Mouse (Mus musculus): ENCODE results near the gene Gclm. TPM values are rescaled to one million over a fixed set of nuclear protein-coding genes. Genes with fewer than 3 reads are reported as not detected.
"Not testable (repeated sequence)": the region's sequence is repeated elsewhere in the genome, so short reads cannot be mapped to it uniquely, and the experiment has no call there.

Gene Gclm
- total RNA-seq, 2 experiments from 2014 or later, result 24.6 to 31.9 TPM

DNA sequence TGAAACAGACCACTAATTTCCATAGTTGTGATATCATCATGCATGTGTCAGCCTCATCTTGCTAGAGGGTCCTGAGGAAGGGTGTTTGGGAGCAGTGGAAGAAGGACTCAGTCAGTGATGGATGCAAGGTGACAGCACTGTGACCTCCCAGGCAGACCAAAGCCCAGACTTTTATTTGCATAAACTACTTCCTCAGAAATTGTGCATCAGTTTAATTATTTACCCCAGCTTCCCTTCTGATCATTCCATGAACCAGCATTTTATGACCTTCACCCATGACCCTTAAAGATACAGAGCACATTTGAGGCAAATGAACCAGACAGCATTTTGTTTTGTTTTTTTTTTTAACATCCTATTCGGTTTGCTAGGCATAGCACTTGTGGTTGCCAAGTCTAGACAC, 9.6 kb upstream of the Gclm start:
- no peak for DNase-seq (ENCODE audit: low spot score)

DNA sequence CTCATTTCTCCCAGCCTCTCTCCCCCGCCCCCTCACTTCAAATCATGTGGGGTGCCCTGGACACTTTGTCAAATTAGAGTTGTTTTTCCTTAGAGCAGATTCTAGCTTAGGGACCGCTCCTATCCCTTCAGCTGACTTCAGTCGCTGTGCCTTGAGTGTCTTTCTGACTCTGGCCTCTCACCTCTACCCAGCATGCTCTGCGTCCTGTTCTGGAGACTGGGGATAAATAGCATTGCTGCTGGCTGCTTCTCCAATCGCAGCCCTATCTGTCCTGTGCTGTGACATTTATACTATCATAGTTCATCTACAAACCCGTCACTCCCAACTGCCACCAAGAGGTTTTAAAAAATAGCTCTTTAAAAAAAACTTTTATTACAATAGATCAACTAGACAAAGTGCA, 2.5 kb upstream of the Gclm start:
- DNase-seq (ENCODE audit: low spot score), result no peak

DNA sequence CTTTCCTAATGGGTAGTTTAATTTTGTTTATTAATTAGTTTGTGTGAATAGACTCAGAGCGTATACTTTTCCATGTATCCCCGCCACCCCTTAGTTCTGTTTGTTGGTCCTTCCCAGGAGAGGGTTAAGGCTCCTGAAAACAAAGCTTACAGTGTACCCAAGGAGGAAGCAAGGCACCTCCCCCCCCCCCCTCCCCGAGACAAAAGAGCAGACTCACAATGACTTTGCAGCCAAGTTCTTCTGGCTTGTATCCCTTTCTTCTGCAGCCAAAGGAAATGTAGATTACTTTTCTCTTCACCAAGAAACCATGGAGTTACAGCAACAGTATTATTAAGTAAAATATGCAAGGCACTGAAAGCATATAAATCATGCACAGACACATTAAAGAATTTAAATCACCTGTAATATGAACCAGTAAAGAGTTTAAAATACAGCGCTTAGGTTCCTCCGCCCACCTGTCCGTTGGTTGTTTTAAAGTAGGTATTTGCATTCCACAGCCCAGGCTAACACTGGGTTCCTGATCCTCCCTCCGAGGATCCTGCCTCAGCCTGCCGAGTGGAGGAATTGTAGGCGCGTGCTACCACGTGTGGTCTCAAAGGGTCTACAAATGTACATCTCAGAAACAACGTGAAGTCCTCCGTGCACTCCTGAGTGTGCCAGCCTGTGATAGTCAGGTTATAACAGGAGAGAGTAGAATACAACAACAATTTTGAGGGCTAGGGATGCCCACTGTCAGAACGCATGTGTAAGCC, 1.8 kb upstream of the Gclm start:
- no peak for DNase-seq (ENCODE audit: low spot score)

DNA sequence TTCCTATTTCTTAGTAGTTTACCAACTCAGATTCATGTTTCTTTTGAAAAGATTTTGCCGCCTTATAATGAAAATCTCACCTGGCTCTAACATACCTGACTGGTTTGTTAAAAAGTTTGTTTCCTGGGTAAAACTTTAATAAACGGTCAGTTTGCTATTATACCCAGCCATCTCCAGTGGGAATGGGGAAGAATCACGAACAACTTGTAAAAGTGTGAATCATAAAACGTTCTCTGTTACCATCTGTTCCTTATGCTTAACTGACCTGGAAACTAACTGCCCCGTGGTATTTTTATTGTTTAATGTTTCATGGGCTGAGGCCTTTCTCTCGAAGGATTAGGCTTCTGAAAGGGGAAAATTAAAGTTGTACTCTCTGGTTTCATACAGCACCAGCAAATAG, 598 bp upstream of the Gclm start:
- DNase-seq (ENCODE audit: low spot score), result no peak

DNA sequence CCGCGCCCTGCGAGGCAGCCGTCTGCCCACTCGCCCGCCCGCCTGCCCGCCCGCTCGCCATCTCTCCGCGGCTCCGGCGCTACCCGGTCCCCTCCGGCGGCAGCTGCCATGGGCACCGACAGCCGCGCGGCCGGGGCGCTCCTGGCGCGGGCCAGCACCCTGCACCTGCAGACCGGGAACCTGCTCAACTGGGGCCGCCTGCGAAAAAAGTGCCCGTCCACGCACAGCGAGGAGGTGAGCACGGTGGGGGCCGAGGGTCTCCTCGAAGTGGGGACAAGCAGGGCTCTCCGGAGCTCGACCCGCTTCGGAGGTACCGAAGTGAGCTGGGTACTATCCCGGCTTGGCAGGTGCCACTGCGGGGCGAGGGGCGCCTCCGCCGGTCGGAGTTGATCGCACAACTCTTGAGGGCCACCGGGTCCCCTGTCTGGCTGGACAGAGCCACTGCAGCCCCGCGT, 548 bp downstream of the Gclm start:
- peak; percentile 22 for DNase-seq (ENCODE audit: low spot score)

DNA sequence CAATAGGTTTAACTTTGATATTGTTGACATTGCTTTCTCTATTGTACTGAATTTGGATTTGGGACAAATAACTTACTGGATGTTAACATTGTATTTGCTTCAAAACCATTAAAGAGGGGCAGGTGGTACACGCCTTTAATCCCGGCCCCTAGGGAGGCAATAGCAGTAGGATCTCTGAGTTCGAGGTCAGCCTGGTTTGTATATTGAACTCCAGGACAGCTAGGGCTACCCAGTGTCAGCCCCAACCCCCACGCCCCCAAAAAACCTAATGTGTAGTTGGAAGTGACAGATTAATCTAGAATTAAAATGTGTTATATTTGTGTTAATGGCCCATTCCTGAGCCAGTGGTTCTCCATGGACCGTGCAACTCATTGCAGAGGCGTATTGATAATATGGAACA, 1.0 kb downstream of the Gclm start:
- no peak for DNase-seq (ENCODE audit: low spot score)

DNA sequence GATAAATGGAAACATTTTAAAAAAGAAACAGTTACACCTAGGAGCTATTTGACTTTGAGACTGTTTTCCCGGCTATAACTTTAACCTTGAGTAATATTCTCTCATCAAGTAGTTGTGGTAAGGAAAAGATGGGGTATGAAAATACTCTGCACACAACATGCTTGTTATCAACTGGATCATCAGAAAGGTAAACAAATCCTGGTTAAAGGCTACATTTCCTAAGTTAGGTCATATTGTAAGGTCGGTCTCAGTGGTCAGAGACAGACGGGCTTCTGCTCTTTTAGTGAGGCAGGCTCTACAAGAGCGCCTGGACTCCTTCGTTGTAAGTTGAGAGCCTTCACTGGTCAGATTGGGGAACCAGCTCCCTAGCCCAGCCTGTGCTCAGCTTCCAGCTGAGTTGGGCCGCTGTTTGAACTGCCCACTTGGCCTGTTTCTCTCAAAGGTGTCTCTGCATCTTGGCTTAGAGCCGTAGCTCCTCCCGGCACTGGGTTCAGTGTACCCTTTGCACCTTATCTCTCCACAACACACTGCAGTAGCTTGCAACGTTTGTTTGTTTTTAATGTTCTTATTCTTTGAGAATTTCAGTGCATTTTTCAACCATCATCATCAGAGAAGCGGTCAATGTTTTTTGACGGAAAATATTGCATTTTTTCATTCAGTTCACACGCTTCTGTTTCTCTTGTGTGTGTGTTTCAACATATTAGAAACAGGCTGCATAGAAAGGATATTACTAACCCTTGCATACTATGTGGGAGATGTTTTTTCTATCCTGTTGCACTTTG, 1.8 kb downstream of the Gclm start:
- DNase-seq (ENCODE audit: low spot score), result no peak

DNA sequence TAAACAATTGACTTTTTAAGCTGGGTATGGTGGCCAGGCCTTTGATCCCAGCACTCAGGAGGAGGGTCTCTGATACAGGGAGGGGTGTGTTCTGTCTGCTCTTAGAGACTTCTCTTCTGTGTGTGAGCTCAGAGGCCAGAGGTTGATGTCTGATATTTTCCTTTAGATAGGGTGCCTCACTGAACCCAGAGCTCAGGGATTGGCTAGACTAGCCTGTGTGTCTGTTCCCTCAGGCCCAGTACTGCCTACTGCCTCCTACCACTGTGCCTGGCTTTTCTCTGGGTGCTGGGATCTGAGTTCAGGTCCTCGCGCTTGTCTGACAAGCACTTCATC, 2.4 kb downstream of the Gclm start:
- no peak for DNase-seq (ENCODE audit: low spot score)

DNA sequence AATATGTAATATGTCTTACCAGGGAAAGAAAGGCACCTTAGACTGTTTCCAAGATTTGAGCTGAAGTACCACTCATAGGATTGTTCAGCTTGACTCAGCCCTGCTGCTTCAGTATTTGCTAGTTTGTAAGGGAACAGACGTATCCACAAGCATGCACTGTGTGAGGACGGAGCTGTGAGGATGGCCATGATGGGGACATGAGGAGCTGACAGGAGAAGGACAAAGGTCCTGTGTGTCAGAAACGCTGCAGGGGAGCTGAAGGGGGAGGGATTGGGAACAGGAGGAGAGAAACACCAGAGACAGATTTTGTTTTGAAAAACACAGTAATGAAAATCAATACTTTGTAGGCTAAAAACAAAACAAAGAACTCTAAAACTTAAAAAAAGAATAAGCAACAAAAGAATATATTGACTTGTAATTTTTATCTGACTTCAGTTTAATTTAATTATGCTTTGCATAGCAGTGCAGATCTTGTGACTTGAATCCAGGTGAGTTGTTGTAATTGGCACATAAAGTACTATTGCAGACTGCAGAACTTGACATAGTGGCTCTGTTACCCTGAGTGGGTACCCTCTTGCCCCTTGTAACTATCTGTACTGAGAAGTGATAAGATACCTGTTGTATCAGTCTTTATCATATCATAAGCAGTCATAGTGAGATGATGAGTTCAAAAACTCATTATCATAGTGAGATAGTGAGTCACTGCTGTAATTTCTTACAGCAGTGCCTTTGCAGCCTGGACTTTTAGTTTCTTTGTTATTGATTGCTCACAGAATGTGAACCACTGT, 7.3 kb downstream of the Gclm start:
- DNase-seq (ENCODE audit: low spot score), result no peak

DNA sequence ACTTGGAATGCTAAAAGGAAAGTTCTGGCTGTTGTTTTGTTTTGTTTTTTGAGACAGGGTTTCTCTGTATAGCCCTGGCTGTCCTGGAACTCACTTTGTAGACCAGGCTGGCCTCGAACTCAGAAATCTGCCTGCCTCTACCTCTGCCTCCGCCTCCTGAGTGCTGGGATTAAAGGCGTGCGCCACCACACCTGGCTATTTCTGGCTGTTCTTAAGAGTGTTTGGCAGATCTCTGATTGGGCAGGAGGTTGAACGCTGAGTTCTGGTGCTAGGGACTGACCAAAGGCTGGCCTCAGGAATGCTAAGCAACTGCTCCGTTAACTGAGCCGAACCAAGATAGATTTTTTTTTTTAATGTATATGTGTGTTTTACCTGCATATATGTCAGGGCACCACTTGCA, 8.7 kb downstream of the Gclm start:
- DNase-seq (ENCODE audit: low spot score), result not testable (repeated sequence)

DNA sequence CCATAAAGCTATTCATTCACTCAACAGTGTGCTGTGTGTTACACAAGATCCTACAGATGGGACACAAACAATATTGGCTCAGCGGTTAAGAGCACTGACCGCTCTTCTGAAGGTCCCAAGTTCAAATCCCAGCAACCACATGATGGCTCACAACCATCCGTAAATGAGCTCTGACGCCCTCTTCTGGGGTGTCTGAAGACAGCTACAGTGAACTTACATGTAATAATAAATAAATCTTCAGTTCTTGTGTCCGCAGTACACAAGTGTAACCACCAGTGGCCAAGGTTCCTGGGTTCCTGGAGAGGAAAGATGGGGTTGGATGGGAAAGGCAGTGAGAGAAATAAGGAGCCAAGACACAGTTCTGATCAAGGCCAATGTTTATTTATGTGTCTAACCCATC, 24.6 kb downstream of the Gclm start:
- no peak for DNase-seq (ENCODE audit: low spot score)

DNA sequence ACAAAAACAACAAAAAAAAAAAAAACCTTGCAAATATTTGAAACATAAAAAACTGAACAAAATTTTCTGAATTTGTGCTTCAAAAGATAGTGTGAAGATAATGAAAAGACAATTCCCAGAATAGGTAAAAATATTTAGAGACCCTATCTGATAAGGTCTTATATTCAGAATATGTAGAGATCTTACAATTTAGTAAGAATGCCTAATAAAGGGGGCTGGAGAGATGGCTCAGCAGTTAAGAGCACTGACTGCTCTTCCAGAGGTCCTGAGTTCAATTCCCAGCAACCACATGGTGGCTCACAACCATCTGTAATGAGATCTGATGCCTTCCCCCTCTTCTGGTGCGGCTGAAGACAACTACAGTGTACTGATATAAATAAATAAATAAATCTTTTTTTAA, 27.2 kb downstream of the Gclm start:
- not testable (repeated sequence) for DNase-seq (ENCODE audit: low spot score)

DNA sequence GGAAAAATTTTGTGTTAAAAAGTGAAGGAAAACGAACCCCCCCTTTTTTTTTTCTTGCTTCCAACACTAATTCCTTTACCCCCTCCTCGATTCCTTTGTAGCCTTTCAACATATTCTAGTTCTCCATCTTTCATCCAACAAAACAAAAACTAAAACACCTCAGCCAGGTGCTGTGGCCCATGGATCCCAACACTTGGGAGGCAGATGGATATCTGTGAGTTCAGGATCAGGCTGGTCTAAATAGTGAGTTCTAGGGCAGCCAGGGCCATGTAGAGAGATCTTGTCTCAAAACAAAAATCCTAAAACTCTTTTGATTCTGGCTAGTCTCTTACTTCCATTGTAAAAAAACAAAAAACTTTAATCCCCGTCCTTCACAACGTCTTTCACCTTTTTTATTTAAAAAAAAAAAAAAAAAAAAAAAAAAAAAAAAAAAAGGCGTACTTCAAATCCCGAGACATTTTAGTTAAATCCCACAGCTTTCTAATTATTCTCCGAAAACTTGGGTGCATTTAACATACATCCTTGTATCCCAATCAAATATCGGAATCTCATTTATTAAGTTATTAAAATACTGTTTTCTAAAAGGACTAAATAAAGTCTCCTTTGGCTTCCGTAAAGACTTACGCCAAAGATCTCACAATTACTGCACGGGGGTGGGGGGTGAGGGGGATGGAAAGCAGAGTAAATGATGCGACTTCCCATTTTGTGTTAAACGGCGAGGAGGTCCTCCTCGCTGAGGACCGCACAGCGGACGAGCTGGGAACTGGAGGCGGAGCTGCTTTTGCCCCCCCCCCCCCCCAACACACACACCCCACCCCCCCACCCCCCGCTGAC, 28.3 kb downstream of the Gclm start:
- no peak for DNase-seq (ENCODE audit: low spot score)

DNA sequence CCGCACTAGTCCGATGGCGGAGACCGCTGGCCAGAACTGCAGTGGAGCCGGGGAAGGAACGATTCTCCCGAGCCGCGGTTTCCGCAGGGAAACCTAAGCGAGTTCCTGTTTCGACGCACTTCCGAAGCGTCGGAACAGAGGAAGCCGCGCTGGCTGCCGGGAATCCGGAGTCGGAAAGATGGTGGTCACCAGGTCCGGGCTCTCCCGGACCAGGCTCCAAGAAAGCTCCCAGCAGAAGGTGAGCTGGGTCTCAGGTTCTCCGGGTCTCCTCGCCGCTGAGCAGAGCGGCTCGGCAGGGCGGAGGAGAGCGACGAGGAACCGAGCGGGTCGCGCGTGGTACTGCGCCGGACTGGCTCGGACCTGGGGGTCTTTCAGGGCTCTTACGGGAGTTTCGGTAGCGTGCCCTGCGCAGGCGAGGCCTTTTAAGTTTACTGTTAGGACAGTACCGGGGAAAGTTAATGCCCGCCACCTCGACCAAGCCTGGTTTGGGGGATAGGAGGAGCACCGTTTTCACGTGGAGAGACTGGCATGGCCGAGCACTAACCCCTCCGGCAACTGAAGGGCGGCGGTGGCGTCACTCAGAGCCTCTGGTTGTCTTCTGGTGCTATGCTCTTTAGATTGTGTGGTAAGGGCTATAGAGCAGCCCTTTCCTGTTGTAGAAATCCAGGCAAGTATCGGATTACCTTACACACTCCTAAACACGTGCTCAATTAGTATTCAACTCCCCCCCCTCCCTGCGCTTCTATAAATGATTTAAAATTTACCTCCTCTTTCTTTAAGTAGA, 29.1 kb downstream of the Gclm start, which contains the start of gene Dnttip2:
TSS of gene Dnttip2 (plus strand) at position 148 of the 784 bp plus-strand sequence.
- DNase-seq (ENCODE audit: low spot score), result peak; percentile 94

DNA sequence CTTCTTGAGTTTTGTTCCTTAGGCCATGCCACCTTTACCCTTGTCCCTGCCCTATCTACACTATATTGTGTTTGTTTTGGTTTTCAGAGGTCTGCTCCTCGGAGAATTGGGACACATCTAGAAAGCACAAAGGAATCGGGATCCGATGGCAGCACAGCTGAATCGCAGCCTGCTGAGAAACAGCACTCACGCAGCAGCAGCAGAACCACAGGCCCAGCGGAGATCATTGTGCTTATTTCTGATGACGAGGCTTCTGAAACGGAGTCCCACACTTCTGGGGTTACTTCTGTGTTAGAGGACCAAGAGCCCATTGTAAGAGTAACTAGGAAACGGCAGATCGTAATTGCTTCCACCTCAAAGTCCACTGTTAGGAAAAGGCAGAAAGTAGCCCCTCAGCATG, 29.8 kb downstream of the Gclm start:
- DNase-seq (ENCODE audit: low spot score), result no peak

DNA sequence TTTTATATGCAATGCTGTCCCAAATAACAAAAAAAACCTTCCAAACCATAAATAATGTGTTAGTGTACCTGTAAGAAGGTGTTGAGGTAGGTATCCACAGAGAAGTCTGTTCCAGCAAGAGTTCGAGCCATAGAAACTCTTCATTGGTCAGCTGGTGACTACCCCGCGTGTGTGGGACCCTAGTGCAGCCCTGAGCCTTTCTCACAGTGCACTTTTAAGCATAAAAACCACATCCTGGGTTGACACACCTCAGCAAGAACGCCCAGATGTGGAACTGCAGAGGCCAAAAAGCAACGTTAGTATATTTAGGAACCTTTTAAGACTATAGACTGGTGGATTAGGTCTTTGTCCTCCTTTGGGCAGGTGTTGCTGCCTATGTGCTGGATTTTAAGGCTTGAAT, 41.8 kb downstream of the Gclm start:
- DNase-seq (ENCODE audit: low spot score), result no peak

DNA sequence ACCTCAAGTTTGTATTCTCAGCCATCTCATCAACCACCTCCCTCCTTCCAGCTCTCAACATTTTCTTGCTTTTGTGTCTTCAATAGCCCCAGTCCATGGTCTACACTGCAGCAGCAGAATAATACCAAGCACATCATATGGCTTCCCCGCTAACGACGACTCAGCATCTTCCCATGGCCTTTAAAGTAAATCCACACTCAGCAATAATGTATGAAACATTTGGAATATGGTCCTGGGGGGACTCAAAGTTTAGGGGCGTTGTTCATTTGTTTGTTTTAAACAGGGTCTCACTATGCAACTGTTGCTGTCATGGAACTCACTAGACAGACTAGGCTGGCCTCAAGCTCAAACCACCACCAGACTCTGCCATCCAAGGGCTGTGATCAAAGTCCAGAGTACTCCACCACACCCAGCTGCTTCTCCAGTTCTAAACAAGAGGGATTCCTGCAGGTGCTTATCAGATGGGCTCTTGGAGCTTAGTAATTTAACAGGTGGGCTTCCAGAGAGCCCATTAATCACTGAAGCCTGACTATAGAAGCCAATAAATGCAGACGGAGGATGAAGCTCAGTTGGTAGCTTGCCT, 43.3 kb downstream of the Gclm start:
- DNase-seq (ENCODE audit: low spot score), result no peak

DNA sequence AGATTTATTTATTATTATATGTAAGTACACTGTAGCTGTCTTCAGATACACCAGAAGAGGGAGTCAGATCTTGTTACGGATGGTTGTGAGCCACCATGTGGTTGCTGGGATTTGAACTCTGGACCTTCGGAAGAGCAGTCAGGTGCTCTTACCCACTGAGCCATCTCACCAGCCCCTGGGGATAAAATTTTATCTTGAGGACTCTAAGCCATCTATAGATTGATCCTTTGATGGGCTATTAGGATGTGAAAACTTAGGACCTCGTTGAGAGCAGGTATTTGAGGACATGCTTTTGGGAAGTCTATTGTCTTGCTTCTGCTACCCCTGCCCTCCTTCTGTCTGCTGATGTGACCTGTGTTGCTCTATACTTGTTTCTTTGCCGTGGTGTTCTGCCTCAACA, 44.0 kb downstream of the Gclm start:
- not testable (repeated sequence) for DNase-seq (ENCODE audit: low spot score)

DNA sequence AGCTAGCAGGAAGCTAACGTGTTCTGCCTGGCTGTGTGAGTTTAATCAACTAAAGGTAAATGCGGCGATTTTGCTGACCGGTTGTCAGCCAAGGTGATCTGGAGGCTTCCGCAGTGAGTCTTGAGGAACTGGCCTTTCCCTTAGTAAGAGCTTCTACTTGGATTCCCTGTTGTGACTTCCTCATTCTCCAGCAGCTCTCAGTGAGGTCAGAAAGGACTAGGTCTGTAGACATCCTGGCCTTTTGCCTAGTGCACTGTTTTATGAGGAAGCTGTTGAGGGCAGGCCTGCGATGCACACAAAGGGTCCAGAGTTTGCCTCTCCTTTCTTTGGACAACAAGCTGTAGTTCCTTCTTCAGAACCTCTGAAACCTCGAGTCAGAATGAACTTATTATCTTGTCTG, 45.3 kb downstream of the Gclm start:
- no peak for DNase-seq (ENCODE audit: low spot score)

DNA sequence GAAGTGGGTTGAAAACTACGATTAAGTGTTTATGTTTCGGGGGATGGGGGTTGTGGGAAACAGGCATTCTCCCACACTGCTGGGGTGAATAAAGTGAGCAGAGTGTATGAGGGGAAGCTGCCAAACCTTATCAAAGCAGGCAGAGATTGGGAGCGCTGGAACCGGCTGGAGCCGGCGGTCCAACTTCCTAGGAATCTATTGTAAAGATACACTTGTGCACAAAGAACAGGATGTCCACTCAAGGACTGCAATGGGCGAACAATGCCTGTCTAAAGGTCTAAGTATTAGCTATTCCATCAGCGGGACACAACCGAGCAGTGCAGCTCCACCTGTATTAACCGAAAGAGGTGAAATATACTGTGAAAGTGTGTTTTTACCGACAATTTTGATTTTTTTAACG, 46.5 kb downstream of the Gclm start:
- no peak for DNase-seq (ENCODE audit: low spot score)

Data from gastrocnemius, adult 18-20 months (tissue).